8 mouse cellular contexts compared by ENCODE assay signal in genomic region chr17:44709516-44710252, GRCm38 (mm10).
DNase-seq lines count a peak whose midpoint lies in the region; ATAC-seq and TF ChIP-seq lines count a peak whose summit lies in the region.

No protein-coding gene starts in this region.

- DNase-seq in spleen, postnatal 36 days (ENCODE audit: low spot score in 2 of 2), result peak; percentile 17 to 49
- DNase-seq in spleen, adult 12 weeks (ENCODE audit: low spot score), result no peak
- DNase-seq in forebrain, postnatal 0 days, result peak; percentile 81
- DNase-seq in layer of hippocampus, postnatal 36 days, result peak; percentile 42
- no peak for DNase-seq in thymus, postnatal 4 days
- DNase-seq in B cell, adult 2 months, result no peak

- WGBS in forebrain, postnatal 0 days, result 25% methylated on average over 11 of the region's 11 CpGs
- WGBS in hindbrain, embryonic 16.5 days, result 43% methylated on average over 11 of the region's 11 CpGs

- H3K9me3 ChIP-seq in forebrain, postnatal 0 days (ENCODE audit: low read length), result no peaks in the 10 kb centered on the region
- no peaks in the 10 kb centered on the region for H3K9me3 ChIP-seq in hindbrain, embryonic 16.5 days (ENCODE audit: control insufficient read depth, low read length)

- peak overlapping the region; percentile 10; the same call in 1 of the 2 replicates for H3K27ac ChIP-seq in forebrain, postnatal 0 days (ENCODE audit: low read depth, low read length)
- H3K27ac ChIP-seq in hindbrain, embryonic 16.5 days (ENCODE audit: low read depth, low read length), result no peak overlapping the region

- 0 out of 2 replicates have a peak, but pooled peaks cover 10% of the 10 kb centered on the region for H3K4me1 ChIP-seq in forebrain, postnatal 0 days (ENCODE audit: insufficient read depth)
- no peaks in the 10 kb centered on the region; the same call in none of the 2 replicates for H3K4me1 ChIP-seq in hindbrain, embryonic 16.5 days (ENCODE audit: control insufficient read depth, insufficient read depth, low read depth, low read length)

- no peaks in the 10 kb centered on the region for H3K27me3 ChIP-seq in forebrain, postnatal 0 days (ENCODE audit: insufficient read depth, low read length)
- H3K27me3 ChIP-seq in hindbrain, embryonic 16.5 days (replicated peaks; ENCODE audit: control insufficient read depth, insufficient read depth, low read length), result no peaks in the 10 kb centered on the region

- H3K4me3 ChIP-seq in forebrain, postnatal 0 days (ENCODE audit: low read depth, low read length), result no peak overlapping the region
- H3K4me3 ChIP-seq in hindbrain, embryonic 16.5 days (ENCODE audit: low read length), result no peak overlapping the region

- no peaks in the 10 kb centered on the region for H3K36me3 ChIP-seq in forebrain, postnatal 0 days (ENCODE audit: insufficient read depth)
- no peaks in the 10 kb centered on the region for H3K36me3 ChIP-seq in hindbrain, embryonic 16.5 days (ENCODE audit: control insufficient read depth, insufficient read depth, low read length)

- ATAC-seq in forebrain, postnatal 0 days, result peak; percentile 89
- peak; percentile 40; the same call in 1 of the 2 replicates for ATAC-seq in hindbrain, embryonic 16.5 days
- ATAC-seq in megakaryocyte progenitor cell, adult 5-6 weeks (replicated peaks; ENCODE audit: poor library complexity), result peak; percentile 77

- no peak overlapping the region for H3K4me2 ChIP-seq in forebrain, postnatal 0 days (ENCODE audit: low read depth)
- no peak overlapping the region for H3K4me2 ChIP-seq in hindbrain, embryonic 16.5 days (ENCODE audit: low read length)

- no peak overlapping the region for H3K9ac ChIP-seq in forebrain, postnatal 0 days
- no peak overlapping the region for H3K9ac ChIP-seq in hindbrain, embryonic 16.5 days (ENCODE audit: low read depth, low read length)

- no peak for TF ChIP-seq CTCF in forebrain, postnatal 0 days (IDR thresholded peaks at IDR 0.05; ENCODE audit: low read depth)

Comparison
In these comparisons a context has a peak if more than half of its experiments do, and no peak if none do; other contexts are left out.
1. DNase-seq: peak in spleen, postnatal 36 days (2 of 2), forebrain, postnatal 0 days (single experiment) and layer of hippocampus, postnatal 36 days (2 of 2); none in spleen, adult 12 weeks (single experiment), thymus, postnatal 4 days (single experiment) and B cell, adult 2 months (0 of 2).
2. Peak in every context shown above with its lines, with median percentiles within 50 percentile points of each other: ATAC-seq.